Mouse (Mus musculus) adrenal gland, postnatal 25 days (tissue): ENCODE data around the gene Hcrtr2. TPM values are rescaled to one million over a fixed set of nuclear protein-coding genes. Genes with fewer than 3 reads are reported as not detected.

Experiments
- DNase-seq: peaks from one replicate; pipeline ENCODE4 v3.0.0; 2021; ENCODE audit warnings: mixed read lengths
- total RNA-seq: library from RNA; stranded (reverse); gene quantifications from 2 replicates; pipeline ENCODE4 v1.2.3, GENCODE M21; 2021

Gene Hcrtr2
- total RNA-seq, 1 experiment from 2014 or later: 0.82 TPM

DNA sequence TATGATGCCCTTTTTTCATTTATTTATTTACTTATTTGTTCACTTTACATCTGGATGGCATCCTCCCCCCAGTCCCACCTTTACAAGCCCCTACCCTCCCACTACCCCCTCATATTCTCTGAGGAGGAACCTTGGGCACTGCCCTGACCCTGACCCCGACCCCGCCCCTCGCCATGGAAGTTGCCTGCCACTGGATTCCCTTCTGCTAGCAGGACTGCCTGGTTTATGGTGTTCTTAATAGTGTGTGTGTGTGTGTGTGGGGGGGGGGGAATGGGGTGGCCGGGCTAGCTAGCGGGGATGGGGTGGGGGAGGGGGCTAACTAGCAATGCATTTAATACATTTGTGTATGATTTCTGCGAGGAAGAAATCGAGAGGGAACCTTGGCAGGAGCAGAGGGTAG lies 88.8 kb downstream of the Hcrtr2 start:
- no peak for DNase-seq

DNA sequence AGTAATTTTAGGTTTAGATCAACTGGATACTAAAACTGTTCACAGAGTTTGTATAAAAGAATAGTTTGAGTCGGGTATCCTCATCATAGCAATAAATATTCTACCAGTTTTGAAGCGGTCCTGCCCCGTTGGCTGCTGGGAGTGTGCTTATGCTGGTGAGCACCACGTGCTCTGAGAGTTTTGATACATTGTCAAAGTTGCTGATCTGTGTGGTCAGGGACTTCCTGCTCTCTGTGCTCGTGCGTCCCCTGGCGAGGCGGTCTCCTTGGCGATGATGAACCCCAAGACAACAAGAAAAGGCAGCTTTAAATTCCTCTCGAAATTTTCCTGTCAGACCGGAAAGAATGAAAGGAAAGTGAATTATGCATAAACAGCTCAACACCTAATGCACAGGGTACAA lies 93.3 kb downstream of the Hcrtr2 start:
- DNase-seq: no peak

DNA sequence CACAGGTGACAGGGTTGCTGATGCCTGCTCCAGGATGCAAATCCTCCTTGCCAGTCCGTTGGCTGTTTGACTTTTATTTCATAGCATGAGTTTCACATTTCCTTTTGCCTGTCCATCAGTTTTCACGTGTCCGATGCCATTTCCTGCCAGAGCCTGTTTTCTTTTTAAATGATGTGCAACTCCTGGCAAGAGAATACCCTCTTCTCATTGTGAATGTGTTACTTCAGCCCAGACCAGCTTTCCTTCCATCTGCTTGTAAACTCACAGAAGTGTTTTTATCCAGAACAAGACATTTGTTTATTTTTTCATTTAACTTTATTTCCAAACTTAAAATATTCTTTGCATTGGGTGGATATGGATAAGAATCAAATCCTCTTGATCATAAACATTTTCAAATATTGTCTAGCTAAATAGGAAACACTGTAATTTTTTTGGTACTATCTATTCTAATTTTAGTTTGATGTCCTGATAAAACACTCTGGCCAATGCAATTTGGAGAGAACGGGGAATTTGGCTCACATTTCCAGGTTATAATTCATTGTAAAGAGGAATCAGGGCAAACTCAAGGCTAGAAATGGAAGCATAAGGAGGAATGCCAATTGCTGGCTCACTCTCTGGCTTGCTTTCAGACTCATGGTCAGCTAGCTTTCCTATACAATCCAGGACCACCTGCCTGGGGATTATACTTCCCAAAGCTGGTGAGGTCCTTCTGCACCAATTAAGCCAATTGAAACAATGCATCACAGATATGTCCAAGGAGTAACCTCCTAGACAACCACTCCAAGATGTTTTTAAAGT lies 106.3 kb downstream of the Hcrtr2 start:
- no peak for DNase-seq

- DNase-seq: no peak
These were observed 109.0 kb downstream of the Hcrtr2 start for GRCm38 (mm10) chr9:76214678-76215077.

- DNase-seq: no peak
These were observed 110.1 kb downstream of the Hcrtr2 start, which contains the start of gene Gfral for GRCm38 (mm10) chr9:76213557-76213956. TSS of gene Gfral (minus strand) at chr9:76213657.

DNA sequence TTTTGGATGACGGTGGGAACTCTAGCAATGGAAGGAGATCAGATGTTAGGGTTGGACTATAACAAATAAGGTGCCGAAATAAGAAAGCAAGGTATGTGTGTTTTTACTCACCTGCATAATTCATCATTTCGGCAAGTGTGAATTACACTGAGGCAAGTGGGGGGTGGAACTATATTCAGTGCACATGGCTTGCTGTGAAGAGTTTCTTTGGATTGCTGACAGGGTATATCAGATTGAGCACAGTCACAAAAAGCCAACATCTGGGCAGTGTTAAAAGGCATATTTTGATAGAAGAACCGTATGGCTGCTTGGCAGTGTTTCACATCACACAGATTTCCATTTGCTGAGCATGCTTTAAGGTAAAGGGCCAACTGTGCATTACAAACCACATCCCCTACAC lies 126.7 kb downstream of the Hcrtr2 start:
- no peak for DNase-seq

- no peak for DNase-seq
These were observed 144.4 kb downstream of the Hcrtr2 start for GRCm38 (mm10) chr9:76179221-76179620.

Other genes with a start within 250 kb of the Hcrtr2 start
- not detected in 2 replicates for gene Gfral, start 110.2 kb downstream of the Hcrtr2 start, total RNA-seq
- 0.43 and 0.71 TPM in 2 replicates for gene Fam83b, start 243.3 kb upstream of the Hcrtr2 start, total RNA-seq